Mouse (Mus musculus): ENCODE measurements at regions not wholly inside any gene's neighbourhood (a gene's known extent, or its start where the extent isn't known, plus 50 kb on each side); places are given as distances from the start of the nearest gene placed in this dataset.

GRCm38 (mm10) chr10:66734853-66735252 lies 361.1 kb upstream of the Jmjd1c start:
- TF ChIP-seq POLR2A (IDR thresholded peaks at IDR 0.05; ENCODE audit: low read depth, low read length) (no peak), CTCF (IDR thresholded peaks at IDR 0.05; ENCODE audit: extremely low read depth, insufficient read depth, insufficient read length, insufficient replicate concordance) (no peak)
